Mouse (Mus musculus) embryonic facial prominence, embryonic 11.5 days (tissue): Measurements from ENCODE around the gene Large1. TPM values are rescaled to one million over a fixed set of nuclear protein-coding genes. Genes with fewer than 3 reads are reported as not detected.
"Not testable (repeated sequence)": the region's sequence is repeated elsewhere in the genome, so short reads cannot be mapped to it uniquely, and the experiment has no call there.

Experiments used
- ATAC-seq: fragments of 200-750 bp; cut with Nextera tagmentation; replicated peaks from 2 replicates; pipeline ENCODE4 v1.8.0; 2017; ENCODE audit warnings: low read depth; ENCODE audit not compliant: insufficient number of reproducible peaks, low FRiP score, low TSS enrichment
- DNase-seq: peaks from one replicate; pipeline ENCODE4 v3.0.0-alpha.2; 2015; ENCODE audit warnings: low spot score
- H3K27ac ChIP-seq: fragments of 300-500 bp; sonication (generic); replicated peaks from 2 replicates; pipeline ENCODE4 v1.5.1; 2014; ENCODE audit warnings: mild to moderate bottlenecking, low read depth, low read length, control low read depth
- H3K27me3 ChIP-seq: fragments of 300-500 bp; sonication (generic); 2 replicates; pipeline ENCODE4 v1.6.1; 2014; ENCODE audit warnings: mild to moderate bottlenecking, low read length, moderate library complexity, mixed read lengths; ENCODE audit not compliant: control insufficient read depth, insufficient read depth
- H3K36me3 ChIP-seq: fragments of 300-500 bp; sonication (generic); replicated peaks from 2 replicates; pipeline ENCODE4 v1.6.1; 2014; ENCODE audit warnings: low read depth, mild to moderate bottlenecking, low read length, moderate library complexity, mixed read lengths; ENCODE audit not compliant: control insufficient read depth, insufficient read depth
- H3K4me1 ChIP-seq: fragments of 300-500 bp; sonication (generic); 2 replicates; pipeline ENCODE4 v1.6.1; 2014; ENCODE audit warnings: low read length, mixed read lengths; ENCODE audit not compliant: control insufficient read depth, insufficient read depth
- H3K4me2 ChIP-seq: fragments of 300-500 bp; sonication (generic); 2 replicates; pipeline ENCODE4 v1.6.1; 2014; ENCODE audit warnings: low read depth, mild to moderate bottlenecking, control low read depth, low read length, moderate library complexity
- H3K4me3 ChIP-seq: fragments of 300-500 bp; sonication (generic); 2 replicates; pipeline ENCODE4 v1.5.1; 2014; ENCODE audit warnings: low read depth, low read length, control low read depth
- H3K9ac ChIP-seq: fragments of 300-500 bp; sonication (generic); replicated peaks from 2 replicates; pipeline ENCODE4 v1.6.1; 2014; ENCODE audit warnings: mild to moderate bottlenecking, control low read depth, low read length
- H3K9me3 ChIP-seq: fragments of 300-500 bp; sonication (generic); replicated peaks from 2 replicates; pipeline ENCODE4 v1.6.1; 2016; ENCODE audit warnings: mild to moderate bottlenecking, low read length, inconsistent platforms, mixed read lengths; ENCODE audit not compliant: control insufficient read depth
- WGBS: fragments of 180-500 bp; shearing (Covaris S2); extraction: QIAGEN DNeasy Blood & Tissue Kit; methylation state at CpG from one replicate; pipeline ENCODE4 v1.1.7; 2014; 5-methylcytosine and 5-hydroxymethylcytosine counted together
- polyA plus RNA-seq: library from polyadenylated mRNA; unstranded; fragments of >200 nt; fragmentation: Nextera tagmentation; extraction: Ambion mirVana; gene quantifications from 2 replicates; pipeline ENCODE4 v1.2.1, GENCODE M21; 2014

Large1 gene
- 8.0 and 8.6 TPM in 2 replicates for polyA plus RNA-seq

- Histone ChIP-seq H3K9me3 (no peaks in the 10 kb centered on the region), H3K9ac (peak within 1 kb of the TSS; percentile 88), H3K36me3 (no peaks in the 10 kb centered on the region), H3K4me3 (peak within 1 kb of the TSS; percentile 89), H3K4me1 (no peaks in the 10 kb centered on the region), H3K27ac (peak within 1 kb of the TSS; percentile 78), H3K4me2 (peak within 1 kb of the TSS; percentile 79), H3K27me3 (no peaks in the 10 kb centered on the region)
- peak; percentile 98 for DNase-seq
- ATAC-seq = peak; percentile 99
- WGBS = under 1% methylated on average over 76 of the region's 84 CpGs
These were observed at the start of gene Large1 for GRCm38 (mm10) chr8:73353108-73353793. Gene Large1 (minus strand): TSS chr8:73353540.

- no peaks in the 10 kb centered on the region for H3K4me1 ChIP-seq
- no peaks in the 10 kb centered on the region for H3K36me3 ChIP-seq
- ATAC-seq = no peak
- no peak for DNase-seq
- no peaks in the 10 kb centered on the region for H3K9me3 ChIP-seq
- no peaks in the 10 kb centered on the region for H3K27me3 ChIP-seq
- 58% methylated on average over 1 of the region's 1 CpGs for WGBS
- no peak overlapping the region for H3K4me3 ChIP-seq
- H3K4me2 ChIP-seq = no peak overlapping the region
- H3K9ac ChIP-seq = no peak overlapping the region
- no peak overlapping the region for H3K27ac ChIP-seq
These were observed 47.0 kb upstream of the Large1 start for GRCm38 (mm10) chr8:73400343-73400742.

GRCm38 (mm10) chr8:73373001-73373400, 19.7 kb upstream of the Large1 start:
- not testable (repeated sequence) for DNase-seq, H3K9ac ChIP-seq, H3K27me3 ChIP-seq, H3K9me3 ChIP-seq, H3K4me2 ChIP-seq, H3K36me3 ChIP-seq, H3K27ac ChIP-seq, H3K4me3 ChIP-seq, ATAC-seq, H3K4me1 ChIP-seq
- WGBS = 88% methylated on average over 6 of the region's 6 CpGs

- Histone ChIP-seq H3K4me2 (no peak overlapping the region), H3K4me3 (no peak overlapping the region), H3K36me3 (no peaks in the 10 kb centered on the region), H3K9ac (no peak overlapping the region), H3K9me3 (no peaks in the 10 kb centered on the region), H3K4me1 (no peaks in the 10 kb centered on the region), H3K27me3 (no peaks in the 10 kb centered on the region), H3K27ac (no peak overlapping the region)
- 17% methylated on average over 2 of the region's 2 CpGs for WGBS
- ATAC-seq (no peak), DNase-seq (peak; percentile 91)
These were observed 2.6 kb upstream of the Large1 start for GRCm38 (mm10) chr8:73355979-73356378.

- H3K36me3 ChIP-seq = no peaks in the 10 kb centered on the region
- peak overlapping the region; percentile 79 for H3K4me2 ChIP-seq
- no peaks in the 10 kb centered on the region for H3K9me3 ChIP-seq
- H3K9ac ChIP-seq = peak overlapping the region; percentile 53
- ATAC-seq = peak; percentile 6; the same call in 1 of the 2 replicates
- no peaks in the 10 kb centered on the region for H3K27me3 ChIP-seq
- 0% methylated on average over 25 of the region's 25 CpGs for WGBS
- H3K4me1 ChIP-seq = no peaks in the 10 kb centered on the region
- H3K4me3 ChIP-seq = peak overlapping the region; percentile 89
- H3K27ac ChIP-seq = peak overlapping the region; percentile 28; the same call in 1 of the 2 replicates
- DNase-seq = peak; percentile 85
These were observed 1.0 kb upstream of the Large1 start for GRCm38 (mm10) chr8:73354201-73354881.

- no peaks in the 10 kb centered on the region for H3K27me3 ChIP-seq
- no peaks in the 10 kb centered on the region for H3K36me3 ChIP-seq
- under 1% methylated on average over 16 of the region's 16 CpGs for WGBS
- peak overlapping the region; percentile 79 for H3K4me2 ChIP-seq
- peak overlapping the region; percentile 89 for H3K4me3 ChIP-seq
- DNase-seq (no peak), ATAC-seq (peak; percentile 49)
- H3K9me3 ChIP-seq = no peaks in the 10 kb centered on the region
- H3K9ac ChIP-seq = peak overlapping the region; percentile 53
- no peaks in the 10 kb centered on the region for H3K4me1 ChIP-seq
- no peak overlapping the region; the same call in 1 of the 2 replicates for H3K27ac ChIP-seq
These were observed 447 bp upstream of the Large1 start for GRCm38 (mm10) chr8:73353794-73354179.

GRCm38 (mm10) chr8:73352301-73353107, 836 bp downstream of the Large1 start:
- H3K9me3 ChIP-seq = no peaks in the 10 kb centered on the region
- WGBS = under 1% methylated on average over 38 of the region's 56 CpGs
- no peaks in the 10 kb centered on the region for H3K27me3 ChIP-seq
- no peaks in the 10 kb centered on the region for H3K4me1 ChIP-seq
- H3K4me3 ChIP-seq = peak overlapping the region; percentile 89
- no peaks in the 10 kb centered on the region for H3K36me3 ChIP-seq
- DNase-seq = peak; percentile 46
- peak overlapping the region; percentile 88 for H3K9ac ChIP-seq
- H3K27ac ChIP-seq = peak overlapping the region; percentile 78
- peak; percentile 0 for ATAC-seq
- peak overlapping the region; percentile 79 for H3K4me2 ChIP-seq
